Mouse (Mus musculus) spleen, adult 2 months (tissue): ENCODE results near the gene Neil1.

Experiments used
- CTCF ChIP-seq: fragments of 200-500 bp; IDR thresholded peaks from 2 replicates; pipeline ENCODE4 v1.5.1; 2011; ENCODE audit warnings: mild to moderate bottlenecking, inconsistent platforms; ENCODE audit not compliant: insufficient read depth, insufficient read length, insufficient replicate concordance; ENCODE audit errors: extremely low read depth
- POLR2A ChIP-seq: fragments of 200-500 bp; IDR thresholded peaks from 2 replicates; pipeline ENCODE4 v1.6.1; 2011; ENCODE audit warnings: low read depth, low read length, inconsistent platforms

DNA sequence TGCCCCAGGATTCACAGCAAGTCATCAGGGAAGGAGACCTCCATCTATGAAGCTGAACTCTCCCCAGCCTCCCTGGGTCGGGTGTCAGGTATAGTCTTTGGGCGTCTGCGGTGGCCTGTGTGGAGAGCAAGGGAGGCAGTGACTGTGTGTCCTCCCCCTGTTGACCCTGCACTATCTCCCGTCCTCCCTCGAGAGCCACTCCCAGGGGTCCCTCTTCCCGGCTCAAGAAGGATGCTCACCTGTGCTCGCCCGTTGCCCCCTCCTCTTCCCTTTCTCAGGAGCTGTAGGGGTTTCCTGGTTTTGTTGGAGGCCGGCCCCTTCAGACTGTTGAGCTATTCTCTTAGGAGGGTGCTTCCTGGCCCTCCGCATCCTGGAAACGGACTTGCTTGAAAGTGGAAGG lies 4.9 kb downstream of the Neil1 start:
- TF ChIP-seq CTCF (no peak), POLR2A (no peak)
